In genomic region chr15:99772925-99773324, GRCm38 (mm10) we compare ENCODE assay signal across 8 mouse cellular contexts. TPM values are rescaled to one million over a fixed set of nuclear protein-coding genes. Genes with fewer than 3 reads are reported as not detected.
DNase-seq lines count a peak whose midpoint lies in the region; ATAC-seq lines count a peak whose summit lies in the region.

No protein-coding gene starts in this region.

- H3K27ac ChIP-seq in liver, embryonic 11.5 days (ENCODE audit: low read depth, low read length) = no peak overlapping the region; the same call in 1 of the 2 replicates
- H3K27ac ChIP-seq in embryonic facial prominence, embryonic 13.5 days = peak overlapping the region; percentile 39; the same call in 1 of the 2 replicates
- H3K27ac ChIP-seq in hindbrain, embryonic 14.5 days = peak overlapping the region; percentile 51; the same call in 1 of the 2 replicates
- H3K27ac ChIP-seq in neural tube, embryonic 13.5 days (replicated peaks) = no peak overlapping the region

- no peak for ATAC-seq in liver, embryonic 11.5 days (replicated peaks; ENCODE audit: low FRiP score)
- ATAC-seq in embryonic facial prominence, embryonic 13.5 days (ENCODE audit: insufficient number of reproducible peaks, insufficient read depth, low FRiP score, low TSS enrichment, low read depth) = no peak
- no peak for ATAC-seq in hindbrain, embryonic 14.5 days (ENCODE audit: low FRiP score)
- no peak for ATAC-seq in neural tube, embryonic 13.5 days (ENCODE audit: low read depth)

- no peak for DNase-seq in liver, embryonic 11.5 days (ENCODE audit: low spot score)
- no peak for DNase-seq in liver
- DNase-seq in hindbrain, embryonic 14.5 days (ENCODE audit: low spot score) = no peak
- no peak for DNase-seq in thymus, postnatal 14 days
- no peak for DNase-seq in left cerebral cortex, adult 11 months (ENCODE audit: low spot score)
- DNase-seq in embryo, embryonic 9.5 days (ENCODE audit: extremely low spot score) = no peak

- peak overlapping the region; percentile 60 for H3K4me3 ChIP-seq in liver, embryonic 11.5 days (ENCODE audit: low read depth, low read length)
- H3K4me3 ChIP-seq in embryonic facial prominence, embryonic 13.5 days = no peak overlapping the region; the same call in 1 of the 2 replicates
- H3K4me3 ChIP-seq in hindbrain, embryonic 14.5 days (replicated peaks; ENCODE audit: low read length) = no peak overlapping the region
- H3K4me3 ChIP-seq in neural tube, embryonic 13.5 days = no peak overlapping the region

- 54% methylated on average over 3 of the region's 3 CpGs for WGBS in liver, embryonic 11.5 days
- WGBS in embryonic facial prominence, embryonic 13.5 days = 35% methylated on average over 3 of the region's 3 CpGs
- WGBS in hindbrain, embryonic 14.5 days = 32% methylated on average over 3 of the region's 3 CpGs
- WGBS in neural tube, embryonic 13.5 days = 15% methylated on average over 3 of the region's 3 CpGs

- H3K9ac ChIP-seq in liver, embryonic 11.5 days (ENCODE audit: low read depth, low read length) = no peak overlapping the region
- no peak overlapping the region for H3K9ac ChIP-seq in embryonic facial prominence, embryonic 13.5 days
- H3K9ac ChIP-seq in hindbrain, embryonic 14.5 days = no peak overlapping the region
- H3K9ac ChIP-seq in neural tube, embryonic 13.5 days = no peak overlapping the region

- no peaks in the 10 kb centered on the region for H3K9me3 ChIP-seq in liver, embryonic 11.5 days (ENCODE audit: control insufficient read depth, low read length)
- H3K9me3 ChIP-seq in embryonic facial prominence, embryonic 13.5 days = no peaks in the 10 kb centered on the region
- H3K9me3 ChIP-seq in hindbrain, embryonic 14.5 days (ENCODE audit: control insufficient read depth, low read length) = no peaks in the 10 kb centered on the region
- no peaks in the 10 kb centered on the region for H3K9me3 ChIP-seq in neural tube, embryonic 13.5 days

- H3K4me2 ChIP-seq in liver, embryonic 11.5 days = no peak overlapping the region
- 0 out of 2 replicates have a peak overlapping the region, but pooled peaks have one; percentile 83 for H3K4me2 ChIP-seq in embryonic facial prominence, embryonic 13.5 days
- no peak overlapping the region; the same call in 1 of the 2 replicates for H3K4me2 ChIP-seq in hindbrain, embryonic 14.5 days (replicated peaks)
- H3K4me2 ChIP-seq in neural tube, embryonic 13.5 days = peak overlapping the region; percentile 86; the same call in 1 of the 2 replicates

- no peaks in the 10 kb centered on the region for H3K36me3 ChIP-seq in liver, embryonic 11.5 days (ENCODE audit: control insufficient read depth, insufficient read depth, low read length)
- H3K36me3 ChIP-seq in embryonic facial prominence, embryonic 13.5 days = peaks cover 6% of the 10 kb centered on the region
- no peaks in the 10 kb centered on the region for H3K36me3 ChIP-seq in hindbrain, embryonic 14.5 days (replicated peaks; ENCODE audit: control insufficient read depth, insufficient read depth)
- H3K36me3 ChIP-seq in neural tube, embryonic 13.5 days = no peaks in the 10 kb centered on the region

- peaks cover 8% of the 10 kb centered on the region for H3K4me1 ChIP-seq in liver, embryonic 11.5 days (replicated peaks; ENCODE audit: control insufficient read depth, insufficient read depth, low read length)
- H3K4me1 ChIP-seq in embryonic facial prominence, embryonic 13.5 days = peaks cover 12% of the 10 kb centered on the region
- H3K4me1 ChIP-seq in hindbrain, embryonic 14.5 days (replicated peaks; ENCODE audit: control insufficient read depth, insufficient read depth, low read length) = peaks cover 15% of the 10 kb centered on the region
- H3K4me1 ChIP-seq in neural tube, embryonic 13.5 days (replicated peaks) = peaks cover 27% of the 10 kb centered on the region

- H3K27me3 ChIP-seq in liver, embryonic 11.5 days (replicated peaks; ENCODE audit: control insufficient read depth, insufficient read depth, low read length) = no peaks in the 10 kb centered on the region
- H3K27me3 ChIP-seq in embryonic facial prominence, embryonic 13.5 days = no peaks in the 10 kb centered on the region
- H3K27me3 ChIP-seq in hindbrain, embryonic 14.5 days (ENCODE audit: control insufficient read depth, insufficient read depth, low read length) = no peaks in the 10 kb centered on the region
- H3K27me3 ChIP-seq in neural tube, embryonic 13.5 days = no peaks in the 10 kb centered on the region

RNA-seq across cellular contexts. Expression of gene Cers5, which starts 0.2 kb away (rescaled TPM):
- 32.3 and 34.7 TPM in 2 replicates for polyA plus RNA-seq in liver, embryonic 11.5 days (2014; fragmentation: Nextera tagmentation; extraction: Ambion mirVana)
- 70.8 and 71.5 TPM in 2 replicates for polyA plus RNA-seq in embryonic facial prominence, embryonic 13.5 days (2015; fragmentation: Nextera tagmentation; extraction: Ambion mirVana)
- polyA plus RNA-seq in hindbrain, embryonic 14.5 days (2014; fragmentation: Nextera tagmentation; extraction: Ambion mirVana) = 78.5 and 89.3 TPM in 2 replicates
- 77.2 and 77.6 TPM in 2 replicates for polyA plus RNA-seq in neural tube, embryonic 13.5 days (2015; fragmentation: Nextera tagmentation; extraction: Ambion mirVana)

RNA-seq across cellular contexts. Expression of gene Cox14, which starts 47.5 kb away (rescaled TPM):
- 134 and 153 TPM in 2 replicates for polyA plus RNA-seq in liver, embryonic 11.5 days (2014; fragmentation: Nextera tagmentation; extraction: Ambion mirVana)
- polyA plus RNA-seq in embryonic facial prominence, embryonic 13.5 days (2015; fragmentation: Nextera tagmentation; extraction: Ambion mirVana) = 144 and 179 TPM in 2 replicates
- 182 and 202 TPM in 2 replicates for polyA plus RNA-seq in hindbrain, embryonic 14.5 days (2014; fragmentation: Nextera tagmentation; extraction: Ambion mirVana)
- 170 and 181 TPM in 2 replicates for polyA plus RNA-seq in neural tube, embryonic 13.5 days (2015; fragmentation: Nextera tagmentation; extraction: Ambion mirVana)

RNA-seq across cellular contexts. Expression of gene Gpd1, which starts 55.6 kb away (rescaled TPM):
- polyA plus RNA-seq in liver, embryonic 11.5 days (2014; fragmentation: Nextera tagmentation; extraction: Ambion mirVana) = 3.4 and 4.3 TPM in 2 replicates
- 0.37 and 1.0 TPM in 2 replicates for polyA plus RNA-seq in embryonic facial prominence, embryonic 13.5 days (2015; fragmentation: Nextera tagmentation; extraction: Ambion mirVana)
- 2.0 and 2.2 TPM in 2 replicates for polyA plus RNA-seq in hindbrain, embryonic 14.5 days (2014; fragmentation: Nextera tagmentation; extraction: Ambion mirVana)
- 1.6 and 1.8 TPM in 2 replicates for polyA plus RNA-seq in neural tube, embryonic 13.5 days (2015; fragmentation: Nextera tagmentation; extraction: Ambion mirVana)

Comparison
In these comparisons a context has a peak if more than half of its experiments do, and no peak if none do; other contexts are left out.
1. H3K27ac ChIP-seq: peak in embryonic facial prominence, embryonic 13.5 days (single experiment) and hindbrain, embryonic 14.5 days (single experiment); none in liver, embryonic 11.5 days (single experiment) and neural tube, embryonic 13.5 days (single experiment).
2. H3K4me2 ChIP-seq: peak in embryonic facial prominence, embryonic 13.5 days (single experiment) and neural tube, embryonic 13.5 days (single experiment); none in liver, embryonic 11.5 days (single experiment) and hindbrain, embryonic 14.5 days (single experiment).